Mouse (Mus musculus) embryonic fibroblast, embryonic 13.5 days (primary cell): ENCODE data around the gene Ptprn2. TPM values are rescaled to one million over a fixed set of nuclear protein-coding genes. Genes with fewer than 3 reads are reported as not detected.
A peak's percentile ranks its signal among the peaks of the same experiment; 100 is the strongest.

Experiments
- H3K27ac ChIP-seq: 2 replicates; pipeline ENCODE4 v1.5.1; 2012; ENCODE audit warnings: low read length, control low read depth, inconsistent platforms; ENCODE audit not compliant: insufficient read depth
- H3K4me1 ChIP-seq: 2 replicates; pipeline ENCODE4 v1.6.1; 2011; ENCODE audit warnings: low read length; ENCODE audit not compliant: control insufficient read depth, insufficient read depth
- H3K4me3 ChIP-seq: 2 replicates; pipeline ENCODE4 v1.5.1; 2011; ENCODE audit warnings: mild to moderate bottlenecking, control low read depth, low read length; ENCODE audit not compliant: insufficient read depth
- CTCF ChIP-seq: IDR thresholded peaks from 2 replicates; pipeline ENCODE4 v1.5.1; 2011; ENCODE audit warnings: mild to moderate bottlenecking, control low read depth, low read length, moderate library complexity, borderline replicate concordance; ENCODE audit not compliant: insufficient read depth
- POLR2A ChIP-seq: IDR thresholded peaks from 2 replicates; pipeline ENCODE4 v1.6.1; 2011; ENCODE audit warnings: low read depth, mild to moderate bottlenecking, control low read depth, low read length, moderate library complexity
- polyA plus RNA-seq: library from polyadenylated mRNA; stranded (reverse); fragments of >200 nt; gene quantifications from 2 replicates; pipeline ENCODE4 v1.2.4, GENCODE M21; 2011; ENCODE audit warnings: low read depth; ENCODE audit not compliant: missing spikeins, insufficient read length

Ptprn2 gene
- polyA plus RNA-seq, 1 experiment, result 0.26 TPM

DNA sequence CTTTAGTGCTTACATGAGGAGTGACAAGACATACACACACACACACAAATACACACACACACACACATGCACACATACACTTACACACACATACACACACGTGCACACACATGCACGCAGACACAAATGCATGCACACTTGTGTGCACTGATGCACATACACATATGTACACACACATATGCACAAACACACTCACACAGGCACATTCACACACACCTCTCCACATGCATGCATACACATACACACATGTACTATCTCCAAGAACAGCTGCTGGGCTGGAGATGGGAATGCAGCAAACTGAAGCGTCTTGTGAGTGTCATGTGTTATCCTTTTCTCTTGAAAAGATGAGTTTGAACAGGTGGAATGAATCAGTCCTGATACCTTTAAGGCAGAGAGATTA, 115.9 kb downstream of the Ptprn2 start:
- TF ChIP-seq POLR2A (no peak), CTCF (no peak)
- no peaks in the 10 kb centered on the region for H3K4me1 ChIP-seq

DNA sequence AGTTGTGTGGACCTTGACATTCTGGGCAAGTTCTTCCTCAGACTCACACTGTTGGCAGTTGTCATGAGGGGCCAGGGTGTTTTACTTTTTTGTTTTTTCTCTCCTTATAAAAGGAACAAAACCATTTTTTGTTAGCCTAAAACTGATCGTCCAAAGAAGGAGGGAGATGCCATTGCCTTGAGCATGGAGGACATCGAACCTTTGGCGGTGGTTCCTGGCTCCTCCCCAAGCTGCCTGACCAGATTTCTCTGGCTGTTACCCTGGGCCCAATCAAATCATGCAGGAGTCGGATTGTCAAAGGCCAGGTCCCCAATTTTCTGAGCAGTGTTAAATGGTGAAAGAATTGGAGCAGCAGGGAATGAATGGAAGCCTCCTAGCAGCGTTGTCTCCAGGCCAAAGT, 116.4 kb downstream of the Ptprn2 start:
- TF ChIP-seq CTCF (no peak), POLR2A (no peak)
- no peak overlapping the region for H3K4me3 ChIP-seq
- H3K4me1 ChIP-seq, result no peaks in the 10 kb centered on the region
- H3K27ac ChIP-seq, result no peak overlapping the region

More for the DNA sequence above, 115.9 kb downstream of the Ptprn2 start:
- Histone ChIP-seq H3K4me3 (no peak overlapping the region), H3K27ac (no peak overlapping the region)

DNA sequence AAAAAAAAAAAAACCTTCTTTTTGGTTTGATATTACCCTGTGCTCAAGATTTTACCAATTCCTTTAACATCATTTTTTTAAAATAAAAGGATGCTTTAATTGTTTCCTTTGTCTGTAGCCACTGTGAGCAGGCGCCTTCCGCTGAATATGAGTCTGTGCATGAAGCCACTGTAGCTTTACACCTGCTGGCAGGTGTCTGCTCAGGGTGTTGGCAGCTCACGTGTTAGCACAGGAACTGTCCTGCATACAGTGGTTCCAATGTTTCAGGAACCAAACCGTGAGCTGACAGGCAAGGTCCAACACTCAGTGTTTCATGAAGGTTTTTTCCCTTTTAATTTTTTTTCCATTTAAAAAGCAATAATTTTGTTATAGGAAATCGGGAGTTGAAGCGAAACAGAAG, 123.1 kb downstream of the Ptprn2 start:
- no peak overlapping the region for H3K4me3 ChIP-seq
- H3K27ac ChIP-seq, result no peak overlapping the region
- no peaks in the 10 kb centered on the region for H3K4me1 ChIP-seq
- no peak for TF ChIP-seq POLR2A
- TF ChIP-seq CTCF, result no peak

DNA sequence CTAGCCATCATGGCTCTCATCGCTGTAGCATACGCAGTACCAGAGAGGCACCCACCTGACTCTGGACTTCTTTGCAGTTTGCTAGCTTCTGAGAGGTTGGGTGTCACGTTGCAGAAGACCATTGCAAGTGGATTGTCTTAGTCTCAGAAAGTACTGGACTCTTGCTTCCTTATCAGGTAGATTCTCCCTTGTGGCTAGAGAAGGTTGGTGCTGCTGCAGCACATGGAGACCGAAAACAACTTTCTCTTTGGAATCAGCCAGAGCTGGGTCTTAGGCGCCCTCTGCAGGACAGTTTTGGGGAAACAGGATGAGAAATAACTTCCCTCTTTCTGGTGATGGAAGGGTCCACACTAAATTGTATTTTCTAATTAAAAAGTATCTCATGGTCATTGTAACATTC, 134.3 kb downstream of the Ptprn2 start:
- Histone ChIP-seq H3K4me3 (no peak overlapping the region), H3K27ac (no peak overlapping the region), H3K4me1 (peaks cover 2% of the 10 kb centered on the region)
- no peak for TF ChIP-seq POLR2A
- TF ChIP-seq CTCF, result peak; percentile 42; the same call in 1 of the 2 replicates

DNA sequence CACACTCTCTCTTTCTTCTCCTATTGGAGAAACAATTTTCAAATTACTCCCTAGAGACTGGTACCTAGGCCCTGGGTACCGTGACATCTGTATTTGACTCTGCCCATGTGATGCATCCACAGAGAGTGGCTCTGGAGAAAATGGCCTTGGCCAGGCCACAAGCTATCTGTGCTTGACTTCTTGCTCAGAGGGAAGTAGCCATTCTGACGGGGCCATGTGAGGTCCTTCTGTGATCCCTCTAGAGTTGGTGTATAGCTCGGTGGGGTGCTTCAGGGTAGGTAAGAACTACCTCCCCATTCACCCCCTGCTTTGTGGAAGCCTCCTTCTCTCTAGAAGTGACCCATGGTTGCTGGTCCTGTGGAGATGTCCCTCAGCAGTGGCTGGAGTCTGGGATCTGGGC, 134.8 kb downstream of the Ptprn2 start:
- TF ChIP-seq CTCF (no peak), POLR2A (no peak)
- Histone ChIP-seq H3K4me1 (peaks cover 2% of the 10 kb centered on the region), H3K4me3 (no peak overlapping the region), H3K27ac (no peak overlapping the region)

DNA sequence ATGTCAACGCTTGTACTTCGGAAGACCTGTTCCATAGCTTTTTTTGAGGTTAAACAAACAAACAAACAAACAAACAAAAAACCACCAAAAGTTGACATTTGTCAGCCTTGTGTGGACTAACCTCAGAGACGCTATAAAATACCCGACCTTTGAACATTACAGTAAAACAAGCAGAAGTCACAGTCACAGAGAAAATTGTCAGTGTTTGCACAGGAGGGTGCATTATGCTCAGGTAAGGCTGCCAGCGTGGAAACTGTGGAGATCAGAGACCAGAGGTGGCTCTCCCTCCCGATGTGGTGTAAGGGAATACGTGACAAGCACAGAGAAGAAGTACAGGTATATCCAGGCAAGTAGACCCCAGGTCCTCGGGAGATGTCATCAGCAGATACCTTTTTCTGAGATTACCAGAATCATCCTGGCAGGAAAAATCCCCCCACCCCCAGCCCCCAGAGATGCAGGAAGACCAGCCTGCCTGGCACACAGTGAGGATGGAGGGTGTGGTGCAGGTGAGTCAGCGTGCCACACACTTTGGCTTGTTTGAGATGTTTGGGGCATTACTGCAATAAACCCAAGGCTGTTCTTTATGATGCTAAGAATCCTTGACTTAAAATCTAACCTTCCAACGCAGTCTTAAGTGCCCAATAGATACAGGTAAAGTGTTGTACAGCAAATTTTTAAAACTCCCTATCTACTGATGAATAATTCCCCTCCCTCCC, 136.0 kb downstream of the Ptprn2 start:
- H3K4me1 ChIP-seq, result peaks cover 6% of the 10 kb centered on the region
- no peak overlapping the region for H3K27ac ChIP-seq
- TF ChIP-seq CTCF (no peak), POLR2A (no peak)
- no peak overlapping the region for H3K4me3 ChIP-seq

DNA sequence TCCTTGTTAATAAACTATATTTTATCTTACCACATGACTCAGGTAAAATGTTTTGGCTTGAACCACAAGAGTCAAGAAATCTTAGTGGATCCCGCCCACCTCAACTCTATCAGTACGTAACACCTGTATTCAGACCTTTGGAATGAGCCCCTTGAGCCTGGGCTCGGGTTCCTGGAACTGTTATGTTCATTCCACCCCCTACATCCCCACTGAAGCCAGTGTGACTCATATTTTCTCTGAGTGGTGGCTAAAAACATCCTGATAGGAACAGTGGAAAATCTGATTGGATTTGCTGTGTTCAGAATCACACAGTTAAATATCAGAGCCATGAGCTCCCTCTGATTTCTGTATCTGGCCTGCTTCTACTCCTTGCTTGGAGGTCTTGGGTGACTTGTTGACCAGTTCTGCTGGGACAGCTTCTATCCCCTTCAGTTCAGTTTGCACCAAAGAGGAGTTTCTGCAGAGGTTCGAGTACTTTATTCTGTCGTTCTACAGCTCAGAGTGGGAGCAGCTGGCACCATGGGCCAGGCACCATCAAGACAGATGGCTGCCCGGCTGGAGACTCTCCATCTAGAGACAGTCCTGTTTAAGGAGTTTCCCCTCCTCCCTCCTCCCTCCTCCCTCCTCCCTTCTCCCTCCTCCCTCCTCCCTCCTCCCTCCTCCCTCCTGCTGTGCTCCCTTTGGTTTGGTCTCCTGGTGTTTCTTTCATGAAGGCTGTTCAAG, 137.3 kb downstream of the Ptprn2 start:
- TF ChIP-seq CTCF (no peak), POLR2A (no peak)
- Histone ChIP-seq H3K4me3 (no peak overlapping the region), H3K4me1 (peaks cover 6% of the 10 kb centered on the region), H3K27ac (peak overlapping the region; percentile 53; the same call in 1 of the 2 replicates)

DNA sequence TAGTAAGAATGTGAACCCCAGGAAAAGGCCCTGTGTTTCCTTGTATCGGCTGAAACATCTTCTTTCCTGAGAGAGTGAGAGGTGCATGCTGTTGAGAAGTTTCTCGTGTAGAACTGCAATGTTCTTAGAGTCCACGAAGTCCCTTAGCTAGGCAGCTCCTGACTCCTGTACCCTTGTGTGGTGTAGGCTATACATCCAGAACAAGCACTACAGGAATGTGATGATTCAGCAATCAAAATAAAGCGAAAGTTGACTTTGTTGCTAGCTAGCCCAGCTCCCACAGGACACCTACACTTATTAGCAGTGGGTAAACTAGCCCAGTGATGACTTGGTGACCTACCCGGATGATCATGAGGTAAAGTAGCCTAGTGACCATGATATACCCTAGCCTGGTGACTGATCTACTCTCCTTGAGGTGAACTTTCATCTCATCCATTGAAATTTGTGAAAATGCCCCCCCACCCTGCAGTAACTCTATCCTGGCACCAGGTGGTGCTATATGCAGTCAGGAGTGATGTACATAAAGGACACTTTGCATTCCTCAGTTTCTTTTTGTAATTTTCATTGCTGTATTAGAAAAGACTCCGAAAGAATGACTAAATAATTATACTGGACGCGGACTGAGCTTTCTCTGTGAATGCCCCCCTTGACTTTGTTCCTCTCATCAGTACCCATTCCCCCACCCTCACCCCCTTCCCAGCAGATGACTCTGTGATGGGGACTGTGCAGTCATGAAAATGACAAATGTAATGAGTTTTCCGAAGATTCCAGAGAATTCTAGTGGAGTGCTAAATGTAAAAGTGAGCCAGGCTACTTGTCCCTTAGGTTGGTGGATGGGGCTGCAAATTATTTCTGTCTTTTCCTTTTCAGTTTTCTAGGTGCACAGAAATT, 140.1 kb downstream of the Ptprn2 start:
- TF ChIP-seq POLR2A (no peak), CTCF (no peak)
- H3K4me1 ChIP-seq, result peaks cover 6% of the 10 kb centered on the region
- no peak overlapping the region for H3K4me3 ChIP-seq
- H3K27ac ChIP-seq, result no peak overlapping the region

DNA sequence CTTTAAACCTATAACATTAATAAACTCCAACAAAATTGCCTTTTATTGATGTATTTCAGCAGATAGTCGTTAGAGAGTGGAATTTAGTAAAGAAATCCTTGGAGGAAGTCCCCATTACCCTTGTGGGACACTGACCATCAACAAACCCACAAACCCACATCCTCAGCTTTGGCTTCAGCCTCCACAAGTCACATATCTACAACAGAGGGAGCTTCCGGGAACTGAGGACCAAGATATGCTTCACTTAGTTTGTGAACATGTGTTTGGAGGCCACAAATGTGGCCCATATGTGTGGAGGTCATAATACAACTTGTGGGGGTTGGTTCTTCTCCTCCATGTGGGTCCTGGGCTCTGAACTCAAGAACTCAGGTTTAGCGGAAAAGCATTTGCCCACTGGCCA, 143.5 kb downstream of the Ptprn2 start:
- Histone ChIP-seq H3K27ac (no peak overlapping the region), H3K4me3 (no peak overlapping the region), H3K4me1 (peaks cover 4% of the 10 kb centered on the region)
- TF ChIP-seq POLR2A, result no peak
